Mouse (Mus musculus) C2C12 (cell line): ENCODE measurements around the gene Otub1.

Experiments used
- CEBPB ChIP-seq: IDR thresholded peaks from one replicate; pipeline ENCODE4 v1.6.1; 2011; ENCODE audit warnings: low read depth, mild to moderate bottlenecking, control low read depth, moderate library complexity
- CTCF ChIP-seq: IDR thresholded peaks from one replicate; pipeline ENCODE4 v1.5.1; 2011; ENCODE audit not compliant: control insufficient read depth, insufficient read depth, insufficient read length
- FOSL1 ChIP-seq: IDR thresholded peaks from one replicate; pipeline ENCODE4 v1.8.0; 2011; ENCODE audit warnings: mild to moderate bottlenecking, low read length; ENCODE audit not compliant: poor library complexity, insufficient read depth, severe bottlenecking
- MAX ChIP-seq: IDR thresholded peaks from one replicate; pipeline ENCODE4 v1.6.1; 2011; ENCODE audit warnings: mild to moderate bottlenecking, control low read depth
- MYOD1 ChIP-seq: IDR thresholded peaks from one replicate; pipeline ENCODE4 v1.6.1; 2011; ENCODE audit warnings: low read depth; ENCODE audit not compliant: control insufficient read depth, insufficient read length
- MYOG ChIP-seq: IDR thresholded peaks from one replicate; pipeline ENCODE4 v1.6.1; 2011; ENCODE audit not compliant: control insufficient read depth, insufficient read length; ENCODE audit errors: extremely low read depth
- USF1 ChIP-seq: IDR thresholded peaks from one replicate; pipeline ENCODE4 v1.6.1; 2011; ENCODE audit warnings: low read depth, mild to moderate bottlenecking, control low read depth, moderate library complexity

- TF ChIP-seq FOSL1, result no peak
- no peak for TF ChIP-seq CTCF
- TF ChIP-seq CEBPB, result no peak
- no peak for TF ChIP-seq MYOD1
- TF ChIP-seq USF1, result no peak
- no peak for TF ChIP-seq MAX
- no peak for TF ChIP-seq MYOG
These were observed 6.1 kb upstream of the Otub1 start for GRCm38 (mm10) chr19:7212216-7212615.
